Mouse (Mus musculus): ENCODE results near the gene Gpr88. TPM values are rescaled to one million over a fixed set of nuclear protein-coding genes. Genes with fewer than 3 reads are reported as not detected.

Gpr88 gene
- total and polyA plus RNA-seq, 3 experiments: not detected

- H3K27me3 ChIP-seq (replicated peaks): no peaks in the 10 kb centered on the region
- no peaks in the 10 kb centered on the region for H3K9me3 ChIP-seq (replicated peaks; ENCODE audit: low read length)
- no peak overlapping the region for H3K9ac ChIP-seq (ENCODE audit: insufficient read depth, low read depth)
- no peak for DNase-seq (ENCODE audit: extremely low read depth)
- TF ChIP-seq RAD21 (IDR thresholded peaks at IDR 0.05; ENCODE audit: low read depth, low read length) (no peak), MAX (IDR thresholded peaks at IDR 0.05; ENCODE audit: low read length) (no peak), CTCF (conservative IDR thresholded peaks at IDR 0.05 in 1 of 2, IDR thresholded peaks at IDR 0.05 in 1 of 2; ENCODE audit: low read depth in 2 of 2, low read length in 2 of 2) (no peak), USF1 (IDR thresholded peaks at IDR 0.05; ENCODE audit: low read depth, low read length) (no peak), NELFE (IDR thresholded peaks at IDR 0.05; ENCODE audit: low read depth, low read length) (no peak), MEF2A (IDR thresholded peaks at IDR 0.05; ENCODE audit: borderline replicate concordance, low read depth, low read length) (no peak), MXI1 (IDR thresholded peaks at IDR 0.05; ENCODE audit: low read depth, low read length) (no peak), SMC3 (IDR thresholded peaks at IDR 0.05; ENCODE audit: low read depth, low read length) (no peak), POLR2AphosphoS2 (IDR thresholded peaks at IDR 0.05; ENCODE audit: low read depth, low read length) (no peak), USF2 (conservative IDR thresholded peaks at IDR 0.05; ENCODE audit: low read depth, low read length) (no peak), ETS1 (conservative IDR thresholded peaks at IDR 0.05; ENCODE audit: low read depth, low read length) (no peak), E2F4 (IDR thresholded peaks at IDR 0.05; ENCODE audit: insufficient replicate concordance, low read depth, low read length) (no peak), GABPA (IDR thresholded peaks at IDR 0.05; ENCODE audit: insufficient replicate concordance, low read depth, low read length) (no peak), JUN (IDR thresholded peaks at IDR 0.05; ENCODE audit: insufficient read depth, low read depth, low read length) (no peak), MYC (IDR thresholded peaks at IDR 0.05; ENCODE audit: low read depth, low read length) (no peak), HCFC1 (IDR thresholded peaks at IDR 0.05; ENCODE audit: low read depth, low read length) (no peak)
- H3K36me3 ChIP-seq (replicated peaks in 1 of 2; ENCODE audit: control insufficient read depth in 1 of 2, insufficient read depth in 1 of 2, low read length in 1 of 2): no peaks in the 10 kb centered on the region
- H3K79me2 ChIP-seq (replicated peaks; ENCODE audit: control insufficient read depth, extremely low read depth, insufficient read depth, poor library complexity, severe bottlenecking): no peaks in the 10 kb centered on the region
- dilution Hi-C loops (cut with MboI; ENCODE audit: extremely low pct_ligation_motif_present, extremely low pct_unique_long_range_greater_than_20kb, low sequenced_read_pairs) (no loop called here), in situ Hi-C loops (cut with MboI; ENCODE audit: low pct_ligation_motif_present, low pct_unique_long_range_greater_than_20kb, low sequenced_read_pairs) (no loop called here)
- no peak overlapping the region for H3K4me3 ChIP-seq (replicated peaks in 1 of 3; ENCODE audit: low read depth in 2 of 3, low read length in 2 of 3, poor library complexity in 1 of 3)
- peak overlapping the region; percentile 48; the same call in 1 of the 2 replicates for H3K4me2 ChIP-seq (ENCODE audit: insufficient read depth, low read depth, poor library complexity, severe bottlenecking)
- H3K27ac ChIP-seq (ENCODE audit: insufficient read depth, low read depth): no peak overlapping the region
- peaks cover 11 to 42% of the 10 kb centered on the region in 2 experiments for H3K4me1 ChIP-seq (ENCODE audit: control insufficient read depth in 1 of 2, insufficient read depth in 2 of 2)
These were observed 24.0 kb downstream of the Gpr88 start for GRCm38 (mm10) chr3:116229336-116229735.

GRCm38 (mm10) chr3:116228360-116229245 is 24.7 kb downstream of the Gpr88 start:
- Histone ChIP-seq H3K9ac (ENCODE audit: insufficient read depth, low read depth) (no peak overlapping the region), H3K4me3 (replicated peaks in 1 of 3; ENCODE audit: low read depth in 2 of 3, low read length in 2 of 3, poor library complexity in 1 of 3) (no peak overlapping the region), H3K4me2 (ENCODE audit: insufficient read depth, low read depth, poor library complexity, severe bottlenecking) (peak overlapping the region; percentile 48), H3K27ac (ENCODE audit: insufficient read depth, low read depth) (no peak overlapping the region), H3K36me3 (replicated peaks in 1 of 2; ENCODE audit: control insufficient read depth in 1 of 2, insufficient read depth in 1 of 2, low read length in 1 of 2) (no peaks in the 10 kb centered on the region), H3K79me2 (replicated peaks; ENCODE audit: control insufficient read depth, extremely low read depth, insufficient read depth, poor library complexity, severe bottlenecking) (no peaks in the 10 kb centered on the region), H3K27me3 (replicated peaks) (no peaks in the 10 kb centered on the region), H3K4me1 (ENCODE audit: control insufficient read depth in 1 of 2, insufficient read depth in 2 of 2) (peaks cover 11 to 42% of the 10 kb centered on the region in 2 experiments), H3K9me3 (replicated peaks; ENCODE audit: low read length) (no peaks in the 10 kb centered on the region)
- dilution Hi-C loops (cut with MboI; ENCODE audit: extremely low pct_ligation_motif_present, extremely low pct_unique_long_range_greater_than_20kb, low sequenced_read_pairs): no loop called here
- DNase-seq (ENCODE audit: extremely low read depth): peak; percentile 41
- in situ Hi-C loops (cut with MboI; ENCODE audit: low pct_ligation_motif_present, low pct_unique_long_range_greater_than_20kb, low sequenced_read_pairs): no loop called here
- TF ChIP-seq CHD1 (IDR thresholded peaks at IDR 0.05; ENCODE audit: low read depth, low read length): no peak
- TF ChIP-seq HCFC1 (IDR thresholded peaks at IDR 0.05; ENCODE audit: low read depth, low read length): no peak
- TF ChIP-seq CHD2 (IDR thresholded peaks at IDR 0.05; ENCODE audit: low read length): no peak
- no peak for TF ChIP-seq IRF4 (IDR thresholded peaks at IDR 0.05; ENCODE audit: low read depth, low read length)
- no peak for TF ChIP-seq MAFK (IDR thresholded peaks at IDR 0.05; ENCODE audit: insufficient replicate concordance, low read length)
- TF ChIP-seq MAX (IDR thresholded peaks at IDR 0.05; ENCODE audit: low read length): no peak
- no peak for TF ChIP-seq JUN (IDR thresholded peaks at IDR 0.05; ENCODE audit: insufficient read depth, low read depth, low read length)
- TF ChIP-seq E2F4 (IDR thresholded peaks at IDR 0.05; ENCODE audit: insufficient replicate concordance, low read depth, low read length): no peak
- no peak for TF ChIP-seq JUND (conservative IDR thresholded peaks at IDR 0.05; ENCODE audit: low read depth, low read length)
- TF ChIP-seq ZC3H11A (IDR thresholded peaks at IDR 0.05; ENCODE audit: low read depth, low read length): no peak
- 0 out of 2 replicates have a peak, but pooled peaks have one; percentile 9 for TF ChIP-seq ZNF384 (IDR thresholded peaks at IDR 0.05; ENCODE audit: low read depth, low read length)
- TF ChIP-seq MAZ (IDR thresholded peaks at IDR 0.05; ENCODE audit: low read depth, low read length): no peak
- TF ChIP-seq BHLHE40 (IDR thresholded peaks at IDR 0.05; ENCODE audit: low read depth, low read length): peak; percentile 53
